ENCODE assay signal across 19 mouse cellular contexts in genomic region chr1:4574101-4574500, GRCm38 (mm10).
"Had no signal": no experiment of that assay in that cellular context is flagged by ENCODE, and none has a peak within 500 bp of the region (broad histone marks: within the 10 kb centered on the region; RNA-seq: fewer than 3 reads in every experiment).

No protein-coding gene starts in this region.

- H3K36me3 ChIP-seq: kidney, embryonic 15.5 days; limb, embryonic 12.5 days; limb, embryonic 15.5 days; midbrain, embryonic 12.5 days; midbrain, embryonic 15.5 days; neural tube, embryonic 12.5 days; neural tube, embryonic 15.5 days; stomach, embryonic 15.5 days had no signal

- H3K4me1 ChIP-seq: limb, embryonic 12.5 days; limb, embryonic 15.5 days; neural tube, embryonic 12.5 days had no signal

- H3K27me3 ChIP-seq: kidney, embryonic 15.5 days; limb, embryonic 12.5 days; limb, embryonic 15.5 days; midbrain, embryonic 12.5 days; midbrain, embryonic 15.5 days; neural tube, embryonic 12.5 days; stomach, embryonic 15.5 days had no signal

- H3K4me3 ChIP-seq: kidney, embryonic 15.5 days; limb, embryonic 12.5 days; limb, embryonic 15.5 days; midbrain, embryonic 12.5 days; midbrain, embryonic 15.5 days; neural tube, embryonic 12.5 days; neural tube, embryonic 15.5 days; stomach, embryonic 15.5 days had no signal

- DNase-seq: kidney, adult 18-20 months; kidney, postnatal 4 days; left cerebral cortex, postnatal 4 days; liver, postnatal 0 days; right cerebral cortex, adult 18-20 months; right cerebral cortex, postnatal 14 days; right cerebral cortex, postnatal 4 days; spleen, adult 18-20 months; thymus, postnatal 25 days had no signal

- H3K27ac ChIP-seq: kidney, embryonic 15.5 days; limb, embryonic 12.5 days; limb, embryonic 15.5 days; liver, embryonic 14.5 days; macrophage; midbrain, embryonic 12.5 days; midbrain, embryonic 15.5 days; neural tube, embryonic 12.5 days; neural tube, embryonic 15.5 days; stomach, embryonic 15.5 days had no signal

- H3K9me3 ChIP-seq: kidney, embryonic 15.5 days; limb, embryonic 12.5 days; limb, embryonic 15.5 days; midbrain, embryonic 12.5 days; midbrain, embryonic 15.5 days; neural tube, embryonic 12.5 days; neural tube, embryonic 15.5 days; stomach, embryonic 15.5 days had no signal
